Mouse (Mus musculus): ENCODE results near the gene Klhdc4. TPM values are rescaled to one million over a fixed set of nuclear protein-coding genes. Genes with fewer than 3 reads are reported as not detected.
A peak's percentile ranks its signal among the peaks of the same experiment; 100 is the strongest.

Klhdc4 gene
- polyA plus RNA-seq, 1 experiment from 2014 or later = 76.8 TPM

- H3K4me3 ChIP-seq = no peak overlapping the region
- WGBS = 86% methylated on average over 4 of the region's 4 CpGs
- no peaks in the 10 kb centered on the region for H3K9me3 ChIP-seq
- peaks cover 49% of the 10 kb centered on the region for H3K36me3 ChIP-seq (replicated peaks)
- H3K4me1 ChIP-seq = peaks cover 13% of the 10 kb centered on the region; the same call in 1 of the 2 replicates
- no peak overlapping the region for H3K27ac ChIP-seq
- H3K27me3 ChIP-seq (ENCODE audit: poor library complexity, severe bottlenecking) = no peaks in the 10 kb centered on the region
- no peak for DNase-seq (ENCODE audit: extremely low spot score, low spot score)
These were observed 36.7 kb downstream of the Klhdc4 start for GRCm38 (mm10) chr8:121792627-121793026.

- Histone ChIP-seq H3K9me3 (no peaks in the 10 kb centered on the region), H3K4me1 (peaks cover 13% of the 10 kb centered on the region; the same call in 1 of the 2 replicates), H3K4me3 (no peak overlapping the region), H3K27ac (no peak overlapping the region), H3K36me3 (replicated peaks) (peaks cover 44% of the 10 kb centered on the region), H3K27me3 (ENCODE audit: poor library complexity, severe bottlenecking) (no peaks in the 10 kb centered on the region)
- WGBS = 88% methylated on average over 7 of the region's 7 CpGs
- DNase-seq (ENCODE audit: extremely low spot score, low spot score) = no peak
These were observed 37.2 kb downstream of the Klhdc4 start for GRCm38 (mm10) chr8:121792159-121792558.

- 87% methylated on average over 8 of the region's 8 CpGs for WGBS
- H3K27me3 ChIP-seq (ENCODE audit: poor library complexity, severe bottlenecking) = no peaks in the 10 kb centered on the region
- no peak overlapping the region for H3K27ac ChIP-seq
- peaks cover 25% of the 10 kb centered on the region for H3K4me1 ChIP-seq
- no peaks in the 10 kb centered on the region for H3K9me3 ChIP-seq
- no peak overlapping the region for H3K4me3 ChIP-seq
- 0 out of 2 replicates have a peak, but pooled peaks cover 14% of the 10 kb centered on the region for H3K36me3 ChIP-seq (replicated peaks)
- DNase-seq (ENCODE audit: extremely low spot score, low spot score) = no peak
These were observed 40.6 kb downstream of the Klhdc4 start for GRCm38 (mm10) chr8:121788786-121789185.

- H3K27me3 ChIP-seq (ENCODE audit: poor library complexity, severe bottlenecking) = no peaks in the 10 kb centered on the region
- WGBS = 75% methylated on average over 10 of the region's 10 CpGs
- H3K4me1 ChIP-seq = peaks cover 16% of the 10 kb centered on the region
- no peaks in the 10 kb centered on the region for H3K9me3 ChIP-seq
- H3K4me3 ChIP-seq = no peak overlapping the region
- DNase-seq (ENCODE audit: extremely low spot score, low spot score) = no peak
- 0 out of 2 replicates have a peak, but pooled peaks cover 5% of the 10 kb centered on the region for H3K36me3 ChIP-seq (replicated peaks)
- no peak overlapping the region for H3K27ac ChIP-seq
These were observed 42.8 kb downstream of the Klhdc4 start for GRCm38 (mm10) chr8:121786542-121786941.

- peaks cover 12% of the 10 kb centered on the region for H3K4me1 ChIP-seq
- no peaks in the 10 kb centered on the region for H3K27me3 ChIP-seq (ENCODE audit: poor library complexity, severe bottlenecking)
- H3K36me3 ChIP-seq (replicated peaks) = no peaks in the 10 kb centered on the region
- 82% methylated on average over 5 of the region's 5 CpGs for WGBS
- DNase-seq (ENCODE audit: extremely low spot score, low spot score) = no peak
- H3K9me3 ChIP-seq = no peaks in the 10 kb centered on the region
- H3K27ac ChIP-seq = no peak overlapping the region
- no peak overlapping the region for H3K4me3 ChIP-seq
These were observed 46.9 kb downstream of the Klhdc4 start for GRCm38 (mm10) chr8:121782493-121782892.

GRCm38 (mm10) chr8:121773876-121774275, 55.5 kb downstream of the Klhdc4 start:
- 91% methylated on average over 12 of the region's 12 CpGs for WGBS
- H3K4me3 ChIP-seq = no peak overlapping the region
- no peak overlapping the region for H3K27ac ChIP-seq

GRCm38 (mm10) chr8:121770845-121771752, 58.3 kb downstream of the Klhdc4 start:
- H3K9me3 ChIP-seq = no peaks in the 10 kb centered on the region
- peak overlapping the region; percentile 20; the same call in 1 of the 2 replicates for H3K4me3 ChIP-seq
- no peaks in the 10 kb centered on the region for H3K27me3 ChIP-seq (ENCODE audit: poor library complexity, severe bottlenecking)
- H3K4me1 ChIP-seq = peaks cover 27% of the 10 kb centered on the region
- WGBS = 34% methylated on average over 19 of the region's 19 CpGs
- H3K36me3 ChIP-seq (replicated peaks) = no peaks in the 10 kb centered on the region
- peak; percentile 29 for DNase-seq (ENCODE audit: extremely low spot score, low spot score)
- H3K27ac ChIP-seq = peak overlapping the region; percentile 65

More at GRCm38 (mm10) chr8:121773876-121774275, 55.5 kb downstream of the Klhdc4 start:
- DNase-seq (ENCODE audit: extremely low spot score, low spot score) = no peak
- Histone ChIP-seq H3K4me1 (peaks cover 27% of the 10 kb centered on the region), H3K36me3 (replicated peaks) (no peaks in the 10 kb centered on the region), H3K9me3 (no peaks in the 10 kb centered on the region), H3K27me3 (ENCODE audit: poor library complexity, severe bottlenecking) (no peaks in the 10 kb centered on the region)

GRCm38 (mm10) chr8:121769621-121770020, 59.7 kb downstream of the Klhdc4 start:
- DNase-seq (ENCODE audit: extremely low spot score, low spot score) = no peak
- Histone ChIP-seq H3K36me3 (replicated peaks) (no peaks in the 10 kb centered on the region), H3K9me3 (no peaks in the 10 kb centered on the region), H3K4me1 (peaks cover 27% of the 10 kb centered on the region), H3K27me3 (ENCODE audit: poor library complexity, severe bottlenecking) (no peaks in the 10 kb centered on the region), H3K27ac (no peak overlapping the region), H3K4me3 (no peak overlapping the region)
- WGBS = 83% methylated on average over 2 of the region's 2 CpGs

GRCm38 (mm10) chr8:121769095-121769494, 60.3 kb downstream of the Klhdc4 start:
- Histone ChIP-seq H3K27ac (no peak overlapping the region), H3K4me1 (peaks cover 27% of the 10 kb centered on the region), H3K27me3 (ENCODE audit: poor library complexity, severe bottlenecking) (no peaks in the 10 kb centered on the region), H3K9me3 (no peaks in the 10 kb centered on the region), H3K36me3 (replicated peaks) (no peaks in the 10 kb centered on the region), H3K4me3 (no peak overlapping the region)
- no peak for DNase-seq (ENCODE audit: extremely low spot score, low spot score)
- 76% methylated on average over 3 of the region's 3 CpGs for WGBS

GRCm38 (mm10) chr8:121765594-121766138, 63.7 kb downstream of the Klhdc4 start:
- no peak overlapping the region for H3K4me3 ChIP-seq
- H3K36me3 ChIP-seq (replicated peaks) = no peaks in the 10 kb centered on the region
- H3K27ac ChIP-seq = no peak overlapping the region
- 89% methylated on average over 7 of the region's 7 CpGs for WGBS
- no peaks in the 10 kb centered on the region for H3K27me3 ChIP-seq (ENCODE audit: poor library complexity, severe bottlenecking)
- H3K9me3 ChIP-seq = no peaks in the 10 kb centered on the region
- H3K4me1 ChIP-seq = peaks cover 12% of the 10 kb centered on the region
- no peak for DNase-seq (ENCODE audit: extremely low spot score, low spot score)

GRCm38 (mm10) chr8:121763700-121764013, 65.7 kb downstream of the Klhdc4 start:
- H3K4me3 ChIP-seq = no peak overlapping the region
- no peaks in the 10 kb centered on the region for H3K9me3 ChIP-seq
- H3K36me3 ChIP-seq (replicated peaks) = no peaks in the 10 kb centered on the region
- 76% methylated on average over 9 of the region's 9 CpGs for WGBS
- no peaks in the 10 kb centered on the region for H3K4me1 ChIP-seq
- no peaks in the 10 kb centered on the region for H3K27me3 ChIP-seq (ENCODE audit: poor library complexity, severe bottlenecking)
- no peak overlapping the region for H3K27ac ChIP-seq
- DNase-seq (ENCODE audit: extremely low spot score, low spot score) = no peak

GRCm38 (mm10) chr8:121762999-121763699, 66.2 kb downstream of the Klhdc4 start:
- DNase-seq (ENCODE audit: extremely low spot score, low spot score) = no peak
- Histone ChIP-seq H3K4me1 (no peaks in the 10 kb centered on the region), H3K36me3 (replicated peaks) (no peaks in the 10 kb centered on the region), H3K9me3 (no peaks in the 10 kb centered on the region), H3K4me3 (no peak overlapping the region), H3K27me3 (ENCODE audit: poor library complexity, severe bottlenecking) (no peaks in the 10 kb centered on the region), H3K27ac (no peak overlapping the region)
- 70% methylated on average over 7 of the region's 7 CpGs for WGBS

GRCm38 (mm10) chr8:121761480-121761879, 67.9 kb downstream of the Klhdc4 start:
- Histone ChIP-seq H3K27me3 (ENCODE audit: poor library complexity, severe bottlenecking) (no peaks in the 10 kb centered on the region), H3K4me3 (no peak overlapping the region), H3K4me1 (no peaks in the 10 kb centered on the region), H3K36me3 (replicated peaks) (no peaks in the 10 kb centered on the region), H3K27ac (no peak overlapping the region), H3K9me3 (no peaks in the 10 kb centered on the region)
- WGBS = 34% methylated on average over 10 of the region's 10 CpGs
- peak; percentile 59 for DNase-seq (ENCODE audit: extremely low spot score, low spot score)
